Mouse (Mus musculus) MEL (cell line): ENCODE measurements around the gene Klhl12. TPM values are rescaled to one million over a fixed set of nuclear protein-coding genes. Genes with fewer than 3 reads are reported as not detected.

Experiments
- DNase-seq: peaks from one replicate; pipeline ENCODE4 v3.0.0; 2011; ENCODE audit warnings: low read depth, low spot score
- H3K27ac ChIP-seq: 2 replicates; pipeline ENCODE4 v1.5.1; 2012; ENCODE audit warnings: low read depth, mild to moderate bottlenecking, control low read depth, low read length, moderate library complexity; ENCODE audit not compliant: control insufficient read depth
- H3K27me3 ChIP-seq, 2 experiments: fragments of 150-350 bp in 1 of 2; sonication (generic) in 1 of 2; 2 replicates each; pipeline ENCODE4 v1.6.1; 2012; ENCODE audit warnings: low read length in 2 of 2, mild to moderate bottlenecking in 2 of 2, improper control_type of control experiment in 1 of 2, moderate library complexity in 1 of 2; ENCODE audit not compliant: insufficient read depth in 2 of 2, control insufficient read depth in 1 of 2
- H3K36me3 ChIP-seq, 2 experiments: 2 replicates each; pipeline ENCODE4 v1.6.1; 2012 to 2014; ENCODE audit warnings: low read length in 2 of 2, improper control_type of control experiment in 1 of 2, inconsistent platforms in 1 of 2, mild to moderate bottlenecking in 1 of 2; ENCODE audit not compliant: insufficient read depth in 2 of 2, control insufficient read depth in 1 of 2
- H3K4me1 ChIP-seq, 2 experiments: fragments of 150-350 bp in 1 of 2; sonication (generic) in 1 of 2; 2 replicates each; pipeline ENCODE4 v1.6.1; 2012; ENCODE audit warnings: low read length in 2 of 2, improper control_type of control experiment in 1 of 2, mild to moderate bottlenecking in 1 of 2; ENCODE audit not compliant: insufficient read depth in 2 of 2, control insufficient read depth in 1 of 2
- H3K4me3 ChIP-seq, 2 experiments: fragments of 150-350 bp in 1 of 2; sonication (generic) in 1 of 2; 2 replicates each; pipeline ENCODE4 v1.5.1; 2012; ENCODE audit warnings: low read depth in 2 of 2, low read length in 2 of 2, mild to moderate bottlenecking in 2 of 2, moderate library complexity in 2 of 2, control low read depth in 1 of 2, improper control_type of control experiment in 1 of 2; ENCODE audit not compliant: control insufficient read depth in 1 of 2, insufficient read depth in 1 of 2
- H3K79me2 ChIP-seq: 2 replicates; pipeline ENCODE4 v1.6.1; 2012; ENCODE audit warnings: mild to moderate bottlenecking, low read length, moderate library complexity; ENCODE audit not compliant: control insufficient read depth, poor library complexity, insufficient read depth
- H3K9ac ChIP-seq: 2 replicates; pipeline ENCODE4 v1.6.1; 2012; ENCODE audit warnings: low read depth, mild to moderate bottlenecking, control low read depth, low read length, moderate library complexity; ENCODE audit not compliant: control insufficient read depth, poor library complexity, severe bottlenecking
- H3K9me3 ChIP-seq: fragments of 150-350 bp; sonication (generic); replicated peaks from 2 replicates; pipeline ENCODE4 v1.6.1; 2012; ENCODE audit warnings: mild to moderate bottlenecking, low read length, improper control_type of control experiment, moderate library complexity; ENCODE audit not compliant: insufficient read depth
- BHLHE40 ChIP-seq: IDR thresholded peaks from 2 replicates; pipeline ENCODE4 v1.6.1; 2012; ENCODE audit warnings: low read depth, mild to moderate bottlenecking, inconsistent platforms, low read length, improper control_type of control experiment, borderline replicate concordance
- CHD1 ChIP-seq: IDR thresholded peaks from 2 replicates; pipeline ENCODE4 v1.6.1; 2012; ENCODE audit warnings: low read depth, mild to moderate bottlenecking, inconsistent platforms, low read length, improper control_type of control experiment
- CTCF ChIP-seq, 3 experiments: IDR thresholded peaks in 2 of 3; conservative IDR thresholded peaks in 1 of 3; 2 replicates each; pipeline ENCODE4 v1.5.1; 2011 to 2012; ENCODE audit warnings: low read length in 3 of 3, low read depth in 2 of 3, mild to moderate bottlenecking in 2 of 3, improper control_type of control experiment in 1 of 3, inconsistent platforms in 1 of 3, mixed read lengths in 1 of 3, moderate library complexity in 1 of 3; ENCODE audit not compliant: control insufficient read depth in 1 of 3, insufficient read depth in 1 of 3, poor library complexity in 1 of 3, severe bottlenecking in 1 of 3
- E2F4 ChIP-seq: IDR thresholded peaks from 2 replicates; pipeline ENCODE4 v1.6.1; 2011; ENCODE audit warnings: low read depth, low read length, improper control_type of control experiment, borderline replicate concordance
- EP300 ChIP-seq, 2 experiments: IDR thresholded peaks; 2 replicates each; pipeline ENCODE4 v1.6.1; 2011; ENCODE audit warnings: improper control_type of control experiment in 2 of 2, low read length in 2 of 2, low read depth in 1 of 2, mild to moderate bottlenecking in 1 of 2
- ETS1 ChIP-seq: IDR thresholded peaks from 2 replicates; pipeline ENCODE4 v1.6.1; 2012; ENCODE audit warnings: low read depth, mild to moderate bottlenecking, inconsistent platforms, low read length, improper control_type of control experiment, moderate library complexity
- GATA1 ChIP-seq: IDR thresholded peaks from 2 replicates; pipeline ENCODE4 v1.6.1; 2011; ENCODE audit warnings: low read depth, low read length, improper control_type of control experiment
- HCFC1 ChIP-seq: IDR thresholded peaks from 2 replicates; pipeline ENCODE4 v1.6.1; 2012; ENCODE audit warnings: low read depth, mild to moderate bottlenecking, inconsistent platforms, low read length, improper control_type of control experiment, moderate library complexity
- JUND ChIP-seq: IDR thresholded peaks from 2 replicates; pipeline ENCODE4 v1.6.1; 2011; ENCODE audit warnings: low read depth, mild to moderate bottlenecking, improper control_type of control experiment, low read length
- KAT2A ChIP-seq: conservative IDR thresholded peaks from 2 replicates; pipeline ENCODE4 v1.6.1; 2012; ENCODE audit warnings: low read depth, low read length, improper control_type of control experiment, inconsistent platforms
- MAFK ChIP-seq: IDR thresholded peaks from 2 replicates; pipeline ENCODE4 v1.6.1; 2011; ENCODE audit warnings: low read depth, mild to moderate bottlenecking, low read length, improper control_type of control experiment, borderline replicate concordance
- MAX ChIP-seq: IDR thresholded peaks from 2 replicates; pipeline ENCODE4 v1.6.1; 2011; ENCODE audit warnings: low read length, improper control_type of control experiment
- MAZ ChIP-seq: IDR thresholded peaks from 2 replicates; pipeline ENCODE4 v1.6.1; 2012; ENCODE audit warnings: low read depth, mild to moderate bottlenecking, inconsistent platforms, low read length, improper control_type of control experiment
- MYB ChIP-seq: IDR thresholded peaks from 2 replicates; pipeline ENCODE4 v1.6.1; 2011; ENCODE audit warnings: mild to moderate bottlenecking, low read depth, low read length, improper control_type of control experiment
- MYC ChIP-seq: IDR thresholded peaks from 2 replicates; pipeline ENCODE4 v1.6.1; 2011; ENCODE audit warnings: low read depth, mild to moderate bottlenecking, low read length, improper control_type of control experiment, moderate library complexity
- POLR2AphosphoS2 ChIP-seq: IDR thresholded peaks from 2 replicates; pipeline ENCODE4 v1.6.1; 2011; ENCODE audit warnings: low read length, improper control_type of control experiment
- POLR2AphosphoS5 ChIP-seq: IDR thresholded peaks from 2 replicates; pipeline ENCODE4 v1.6.1; 2012; ENCODE audit warnings: low read depth, borderline replicate concordance, mild to moderate bottlenecking, inconsistent platforms, low read length, moderate library complexity, mixed read lengths
- RAD21 ChIP-seq: IDR thresholded peaks from 2 replicates; pipeline ENCODE4 v1.6.1; 2011; ENCODE audit warnings: mild to moderate bottlenecking, low read depth, low read length, improper control_type of control experiment
- RCOR1 ChIP-seq: IDR thresholded peaks from 2 replicates; pipeline ENCODE4 v1.6.1; 2012; ENCODE audit warnings: low read depth, mild to moderate bottlenecking, inconsistent platforms, low read length, improper control_type of control experiment
- SIN3A ChIP-seq: IDR thresholded peaks from 2 replicates; pipeline ENCODE4 v1.6.1; 2012; ENCODE audit warnings: low read length, improper control_type of control experiment, inconsistent platforms
- TAL1 ChIP-seq: IDR thresholded peaks from 2 replicates; pipeline ENCODE4 v1.6.1; 2012; ENCODE audit warnings: mild to moderate bottlenecking, inconsistent platforms, low read length, moderate library complexity, mixed read lengths
- TBP ChIP-seq: IDR thresholded peaks from 2 replicates; pipeline ENCODE4 v1.8.0; 2011; ENCODE audit warnings: low read depth, low read length, improper control_type of control experiment
- TCF12 ChIP-seq: IDR thresholded peaks from 2 replicates; pipeline ENCODE4 v1.6.1; 2014; ENCODE audit warnings: low read depth, mild to moderate bottlenecking, inconsistent platforms, low read length, improper control_type of control experiment, moderate library complexity
- UBTF ChIP-seq: IDR thresholded peaks from 2 replicates; pipeline ENCODE4 v1.6.1; 2012; ENCODE audit warnings: low read depth, mild to moderate bottlenecking, inconsistent platforms, low read length, improper control_type of control experiment, moderate library complexity, borderline replicate concordance; ENCODE audit not compliant: insufficient read depth
- USF1 ChIP-seq: IDR thresholded peaks from 2 replicates; pipeline ENCODE4 v1.6.1; 2014; ENCODE audit warnings: low read depth, mild to moderate bottlenecking, inconsistent platforms, low read length, improper control_type of control experiment, moderate library complexity
- ZKSCAN1 ChIP-seq: IDR thresholded peaks from 2 replicates; pipeline ENCODE4 v1.6.1; 2012; ENCODE audit warnings: low read depth, mild to moderate bottlenecking, inconsistent platforms, low read length, improper control_type of control experiment, moderate library complexity
- ZMIZ1 ChIP-seq: IDR thresholded peaks from 2 replicates; pipeline ENCODE4 v1.6.1; 2012; ENCODE audit warnings: low read depth, mild to moderate bottlenecking, inconsistent platforms, low read length, improper control_type of control experiment, moderate library complexity
- ZNF384 ChIP-seq: IDR thresholded peaks from 2 replicates; pipeline ENCODE4 v1.6.1; 2012; ENCODE audit warnings: low read depth, mild to moderate bottlenecking, inconsistent platforms, low read length, improper control_type of control experiment
- polyA plus RNA-seq, 2 experiments: library from polyadenylated mRNA; stranded (reverse) in 1 of 2; unstranded in 1 of 2; fragments of >175 nt in 1 of 2; fragments of >200 nt in 1 of 2; gene quantifications; 2 replicates each; pipeline versions ENCODE4 v1.2.1 to v1.2.4; 2012; ENCODE audit warnings: low replicate concordance in 2 of 2, low read depth in 1 of 2; ENCODE audit not compliant: insufficient read length in 2 of 2, insufficient read depth in 1 of 2, missing spikeins in 1 of 2
- total RNA-seq: library from RNA; depleted of rRNA; stranded (reverse); fragments of 300-350 nt; gene quantifications from 2 replicates; pipeline ENCODE4 v1.2.3, GENCODE M21; 2012

Klhl12 gene
- total and polyA plus RNA-seq, 3 experiments: 20.8 to 26.4 TPM; not detected in 1

DNA sequence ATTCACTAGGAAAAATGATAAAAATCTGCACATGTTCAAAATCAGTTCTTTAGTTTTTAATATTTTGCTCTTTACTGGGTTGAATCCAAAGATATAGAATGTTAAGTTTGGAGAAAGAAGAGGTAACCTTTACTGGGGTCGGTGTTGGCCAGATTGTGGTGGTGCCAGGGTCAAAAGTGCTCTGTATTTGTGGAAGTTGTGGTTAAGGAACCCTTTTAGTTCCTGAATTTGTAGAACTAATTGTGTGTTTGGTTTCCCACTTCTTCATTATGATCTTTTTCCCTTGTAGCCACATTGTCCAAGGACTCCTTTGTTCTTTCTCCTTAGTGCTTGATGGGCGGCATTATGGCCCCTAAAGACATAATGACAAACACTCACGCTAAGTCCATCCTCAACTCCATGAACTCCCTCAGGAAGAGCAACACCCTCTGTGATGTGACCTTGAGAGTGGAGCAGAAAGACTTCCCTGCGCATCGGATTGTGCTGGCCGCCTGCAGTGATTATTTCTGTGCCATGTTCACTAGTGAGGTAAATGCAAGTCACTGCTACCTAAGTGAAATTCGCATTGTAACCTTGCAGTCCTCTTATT is 2.9 kb downstream of the Klhl12 start:
- peak; percentile 20 for DNase-seq
- Histone ChIP-seq H3K79me2 (peaks cover 9% of the 10 kb centered on the region), H3K27me3 (no peaks in the 10 kb centered on the region), H3K9ac (no peak overlapping the region), H3K36me3 (peaks cover 8 to 45% of the 10 kb centered on the region in 2 experiments), H3K9me3 (no peaks in the 10 kb centered on the region), H3K27ac (no peak overlapping the region), H3K4me1 (peaks cover 27 to 30% of the 10 kb centered on the region in 2 experiments), H3K4me3 (no peak overlapping the region)
- peak; percentile 8; the same call in 1 of the 2 replicates for TF ChIP-seq TAL1
- no peak for TF ChIP-seq MAZ
- peak; percentile 49 for TF ChIP-seq RCOR1
- TF ChIP-seq ZMIZ1: no peak
- TF ChIP-seq MAFK: no peak
- TF ChIP-seq EP300 (IDR thresholded peaks at IDR 0.05; ENCODE audit: low read depth in 1 of 2, low read length in 2 of 2): 0 out of 4 replicates have a peak, but pooled peaks of 1 of the 2 experiments have one; percentile 23

DNA sequence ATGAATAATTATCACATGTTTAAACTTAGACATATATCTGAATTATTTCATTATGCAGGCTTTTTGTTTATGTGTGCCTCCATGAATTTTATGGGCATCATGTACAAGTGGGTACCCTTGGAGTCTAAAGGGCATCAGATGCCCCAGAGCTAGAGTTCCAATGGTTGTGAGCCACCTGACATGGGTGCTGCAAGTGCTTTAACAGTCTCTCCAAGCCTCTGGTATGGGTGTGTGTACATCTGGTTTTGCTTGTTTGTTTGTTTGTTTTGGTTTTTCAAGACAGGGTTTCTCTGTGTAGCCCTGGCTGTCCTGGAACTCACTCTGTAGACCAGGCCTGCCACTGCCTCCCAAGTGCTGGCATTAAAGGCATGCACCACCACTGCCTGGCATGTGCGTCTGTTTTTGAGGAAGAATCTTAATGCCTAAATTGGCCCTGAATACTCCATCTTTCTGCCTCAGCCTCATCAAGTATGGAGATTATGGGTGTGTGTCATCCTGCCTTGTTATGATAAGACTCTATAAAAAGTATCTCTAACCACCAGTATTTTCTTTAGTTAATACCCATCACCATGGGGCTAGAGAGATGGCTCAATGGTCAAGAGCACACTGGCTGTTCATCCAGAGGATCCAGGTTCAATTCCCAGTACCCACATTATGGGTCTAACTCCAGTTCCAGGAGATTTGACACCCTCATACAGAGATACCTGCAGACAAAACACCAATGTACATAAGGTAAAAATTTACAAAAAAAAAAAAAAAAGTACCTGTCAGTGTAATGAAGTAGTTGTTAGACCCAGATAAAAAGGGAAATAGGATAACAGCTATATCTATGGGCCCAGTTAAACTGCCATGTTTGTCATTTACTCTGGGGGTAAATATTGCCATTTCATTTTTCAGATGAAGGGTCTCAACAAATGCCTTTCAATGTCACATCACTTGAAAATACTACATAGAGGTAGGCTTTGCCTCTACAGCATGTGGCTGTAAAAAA is 5.3 kb downstream of the Klhl12 start:
- H3K27me3 ChIP-seq: no peaks in the 10 kb centered on the region
- peak; percentile 82 for DNase-seq
- peak overlapping the region; percentile 74 for H3K27ac ChIP-seq
- no peak overlapping the region for H3K4me3 ChIP-seq
- peaks cover 16 to 40% of the 10 kb centered on the region in 2 experiments for H3K36me3 ChIP-seq
- H3K9me3 ChIP-seq: no peaks in the 10 kb centered on the region
- H3K4me1 ChIP-seq: peaks cover 24% of the 10 kb centered on the region in 2 experiments
- H3K9ac ChIP-seq: no peak overlapping the region
- peaks cover 4% of the 10 kb centered on the region for H3K79me2 ChIP-seq
- TF ChIP-seq RAD21 (no peak), USF1 (no peak), POLR2AphosphoS5 (no peak), MYB (peak; percentile 73; the same call in 1 of the 2 replicates), TBP (peak; percentile 86), UBTF (no peak), JUND (no peak), CTCF (IDR thresholded peaks at IDR 0.05 in 2 of 3, conservative IDR thresholded peaks at IDR 0.05 in 1 of 3; ENCODE audit: control insufficient read depth in 1 of 3, insufficient read depth in 1 of 3, low read depth in 2 of 3, low read length in 3 of 3, poor library complexity in 1 of 3, severe bottlenecking in 1 of 3) (no peak), MAFK (peak; percentile 66; the same call in 1 of the 2 replicates), ETS1 (peak; percentile 82), POLR2AphosphoS2 (no peak), BHLHE40 (no peak; the same call in none of the 2 replicates), SIN3A (peak; percentile 85), E2F4 (no peak), KAT2A (no peak), MYC (peak; percentile 81; the same call in 1 of the 2 replicates), ZKSCAN1 (peak; percentile 9; the same call in 1 of the 2 replicates), GATA1 (peak; percentile 90), ZNF384 (peak; percentile 92), CHD1 (no peak), HCFC1 (0 out of 2 replicates have a peak, but pooled peaks have one; percentile 34), RCOR1 (peak; percentile 87), EP300 (IDR thresholded peaks at IDR 0.05; ENCODE audit: low read depth in 1 of 2, low read length in 2 of 2) (peak; percentile 84 to 89), TCF12 (peak; percentile 94), MAX (peak; percentile 81)
